Mouse (Mus musculus) brain, embryonic 14.5 days (tissue): ENCODE measurements around the gene Vnn3. TPM values are rescaled to one million over a fixed set of nuclear protein-coding genes. Genes with fewer than 3 reads are reported as not detected.

Experiments
- DNase-seq: peaks from one replicate; pipeline ENCODE4 v3.0.0-alpha.2; 2011; ENCODE audit warnings: low read depth
- CTCF ChIP-seq: fragments of 200-500 bp; IDR thresholded peaks from 2 replicates; pipeline ENCODE4 v1.5.1; 2012; ENCODE audit warnings: inconsistent platforms, mild to moderate bottlenecking, moderate library complexity, borderline replicate concordance; ENCODE audit not compliant: insufficient read depth, insufficient read length; ENCODE audit errors: extremely low read depth
- POLR2A ChIP-seq: fragments of 200-500 bp; IDR thresholded peaks from 2 replicates; pipeline ENCODE4 v1.6.1; 2012; ENCODE audit warnings: mild to moderate bottlenecking, inconsistent platforms, borderline replicate concordance; ENCODE audit not compliant: poor library complexity, insufficient read depth, insufficient read length, severe bottlenecking; ENCODE audit errors: extremely low read depth
- polyA plus RNA-seq: library from polyadenylated mRNA; depleted of rRNA; stranded (reverse); fragments of >200 nt; gene quantifications from 2 replicates; pipeline ENCODE4 v1.2.3, GENCODE M21; 2012; rRNA removed

Vnn3 gene
- 0.04 and 0.10 TPM in 2 replicates for polyA plus RNA-seq

DNA sequence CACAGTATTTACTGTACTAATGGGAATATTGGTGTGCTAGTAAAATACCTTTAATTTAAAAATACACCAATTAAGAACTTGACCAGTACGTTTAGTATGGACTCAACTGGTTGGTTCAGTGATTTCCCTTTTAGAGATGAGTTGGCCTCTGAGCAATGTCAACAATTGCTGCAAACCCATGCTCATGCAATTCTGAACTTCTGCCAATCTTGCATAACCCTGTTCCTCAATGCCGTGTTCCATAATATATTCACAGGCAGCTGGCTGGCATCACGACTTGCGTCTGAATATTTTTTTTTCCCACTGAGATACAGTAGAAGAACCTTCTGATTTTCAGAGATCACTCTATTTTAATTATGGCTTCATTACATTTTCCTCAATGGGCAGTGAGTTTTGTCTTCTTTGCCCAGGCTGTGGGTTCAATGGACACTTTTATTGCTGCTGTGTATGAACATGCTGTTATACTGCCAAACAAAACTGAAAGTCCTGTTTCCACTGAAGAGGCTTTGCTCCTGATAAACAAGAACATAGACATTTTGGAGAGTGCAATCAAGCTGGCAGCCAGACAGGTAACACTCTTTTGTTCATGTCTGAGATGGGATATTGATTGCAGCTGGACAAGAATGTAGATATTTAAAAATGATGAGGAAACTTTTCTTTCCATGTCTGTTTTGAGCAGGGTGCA, at the start of gene Vnn3:
Gene Vnn3 (plus strand): TSS at position 235 of the 685 bp plus-strand sequence.
- no peak for DNase-seq
- TF ChIP-seq CTCF = no peak

GRCm38 (mm10) chr10:23802911-23803310, 48.4 kb upstream of the Vnn3 start:
- TF ChIP-seq POLR2A (no peak), CTCF (no peak)
- no peak for DNase-seq

GRCm38 (mm10) chr10:23804665-23805064, 46.6 kb upstream of the Vnn3 start:
- no peak for DNase-seq
- no peak for TF ChIP-seq POLR2A
- TF ChIP-seq CTCF = no peak

DNA sequence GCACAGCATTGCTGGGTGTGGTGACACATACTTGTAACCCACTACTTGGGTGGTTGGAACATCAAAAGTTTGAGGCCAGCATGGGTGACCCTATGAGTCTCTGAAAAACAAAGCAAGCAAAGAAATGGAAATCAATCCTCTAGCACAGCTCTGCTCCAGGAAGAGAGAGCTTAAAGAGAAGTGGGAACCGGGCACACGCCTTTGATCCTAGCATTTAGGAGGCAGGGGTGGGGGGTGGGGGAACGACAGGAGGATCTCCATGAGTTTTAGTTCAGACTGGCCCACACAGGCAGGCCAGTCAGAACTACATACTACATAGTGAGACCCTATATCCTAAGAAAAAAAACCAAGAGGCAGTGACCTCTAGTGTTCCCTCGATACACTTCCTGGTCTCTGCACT, 45.1 kb upstream of the Vnn3 start:
- DNase-seq = no peak
- TF ChIP-seq CTCF (no peak), POLR2A (no peak)

- no peak for TF ChIP-seq POLR2A
- TF ChIP-seq CTCF = peak; percentile 72; the same call in 1 of the 2 replicates
- peak; percentile 83 for DNase-seq
These were observed 39.4 kb upstream of the Vnn3 start for GRCm38 (mm10) chr10:23811635-23812437.

GRCm38 (mm10) chr10:23812438-23812759, 38.9 kb upstream of the Vnn3 start:
- TF ChIP-seq CTCF = no peak
- TF ChIP-seq POLR2A = no peak
- DNase-seq = no peak

- TF ChIP-seq CTCF (no peak), POLR2A (no peak)
- DNase-seq = peak; percentile 72
These were observed 38.2 kb upstream of the Vnn3 start for GRCm38 (mm10) chr10:23812852-23813766.

GRCm38 (mm10) chr10:23815168-23815567, 36.1 kb upstream of the Vnn3 start:
- TF ChIP-seq CTCF (peak; percentile 73; the same call in 1 of the 2 replicates), POLR2A (no peak)
- DNase-seq = peak; percentile 87

GRCm38 (mm10) chr10:23816241-23816640, 35.0 kb upstream of the Vnn3 start:
- no peak for DNase-seq
- TF ChIP-seq CTCF (no peak), POLR2A (no peak)

DNA sequence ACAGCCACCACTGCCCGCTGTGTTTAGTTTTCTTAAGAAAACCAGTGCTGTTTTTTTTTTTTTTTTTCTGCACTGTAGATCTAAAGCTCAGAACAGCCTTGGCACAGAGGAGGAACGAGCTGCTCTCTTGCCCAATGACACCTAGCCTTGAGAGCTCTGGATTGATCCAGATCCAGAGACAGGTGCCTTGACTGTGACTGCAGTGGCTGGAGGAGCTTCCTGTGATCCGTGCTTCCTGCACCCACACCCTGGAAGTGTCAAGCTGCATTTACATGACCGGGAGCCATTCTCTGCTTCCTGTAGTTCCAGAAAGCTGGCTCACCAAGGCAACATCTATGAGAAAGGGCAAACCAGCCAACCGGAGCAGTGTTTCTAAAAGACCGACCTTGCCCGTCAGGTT, 24.7 kb upstream of the Vnn3 start:
- TF ChIP-seq POLR2A (no peak), CTCF (no peak)
- no peak for DNase-seq
